Mouse (Mus musculus): ENCODE results near the gene Atad3a. TPM values are rescaled to one million over a fixed set of nuclear protein-coding genes. Genes with fewer than 3 reads are reported as not detected.
"Not testable (repeated sequence)": the region's sequence is repeated elsewhere in the genome, so short reads cannot be mapped to it uniquely, and the experiment has no call there.

The Atad3a gene
- polyA plus RNA-seq, 1 experiment from 2014 or later: 82.1 TPM

DNA sequence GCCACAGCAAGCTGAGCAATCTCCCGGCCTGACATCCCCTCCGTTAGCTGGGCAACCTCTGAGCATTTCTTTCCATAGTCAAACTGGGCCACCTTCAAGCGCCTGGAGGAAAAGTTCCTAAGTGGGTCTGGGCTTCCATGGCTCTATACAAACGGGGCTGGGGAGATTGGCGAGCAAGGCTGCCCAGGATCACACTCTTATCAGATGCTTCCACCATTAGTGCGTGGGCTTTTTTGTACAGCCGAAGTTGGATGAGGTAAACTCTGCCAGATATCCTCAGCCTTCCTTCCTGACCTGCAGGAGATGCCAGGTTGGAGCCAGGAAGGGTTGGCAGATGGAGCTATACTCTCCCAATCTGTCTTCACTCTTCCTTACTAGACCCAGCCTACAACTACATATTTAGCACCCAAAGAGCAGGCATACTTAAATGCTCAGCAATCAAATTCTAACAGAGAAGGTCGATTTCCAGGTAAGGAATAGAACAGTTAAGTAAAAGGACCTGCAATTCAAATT is 14.8 kb downstream of the Atad3a start:
- H3K9ac ChIP-seq (replicated peaks): no peak overlapping the region
- H3K4me1 ChIP-seq (replicated peaks): no peaks in the 10 kb centered on the region
- no peak for ATAC-seq
- 93% methylated on average over 8 of the region's 8 CpGs for WGBS
- H3K4me3 ChIP-seq (replicated peaks): no peak overlapping the region
- H3K27ac ChIP-seq: no peak overlapping the region
- no peak overlapping the region for H3K4me2 ChIP-seq (replicated peaks)
- no peaks in the 10 kb centered on the region for H3K9me3 ChIP-seq
- peaks cover 97% of the 10 kb centered on the region for H3K36me3 ChIP-seq
- H3K27me3 ChIP-seq: no peaks in the 10 kb centered on the region

DNA sequence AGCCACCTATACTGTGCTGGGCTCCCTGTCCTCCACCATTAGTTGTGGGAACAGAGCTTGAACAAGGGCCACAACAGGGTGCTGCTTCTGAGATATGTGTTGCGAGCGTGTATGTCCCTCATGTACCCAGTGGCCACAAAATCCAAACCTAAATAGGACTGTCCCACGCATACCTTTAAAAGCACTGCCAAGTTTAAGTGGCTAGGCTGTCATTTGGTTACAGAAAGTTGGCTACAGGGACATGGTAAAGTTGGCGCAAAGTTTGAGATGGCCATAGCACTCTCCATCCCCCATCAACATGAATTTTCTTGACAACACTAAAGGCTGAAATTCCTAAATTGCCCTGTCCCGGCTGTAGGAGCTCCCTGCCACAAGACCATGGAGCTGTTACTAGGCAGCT is 15.8 kb downstream of the Atad3a start:
- H3K9ac ChIP-seq (replicated peaks): no peak overlapping the region
- no peak for ATAC-seq
- no peak overlapping the region for H3K4me2 ChIP-seq (replicated peaks)
- no peak overlapping the region for H3K4me3 ChIP-seq (replicated peaks)
- peaks cover 97% of the 10 kb centered on the region for H3K36me3 ChIP-seq
- WGBS: 96% methylated on average over 5 of the region's 5 CpGs
- H3K27ac ChIP-seq: no peak overlapping the region
- H3K4me1 ChIP-seq (replicated peaks): no peaks in the 10 kb centered on the region
- H3K9me3 ChIP-seq: no peaks in the 10 kb centered on the region
- no peaks in the 10 kb centered on the region for H3K27me3 ChIP-seq

DNA sequence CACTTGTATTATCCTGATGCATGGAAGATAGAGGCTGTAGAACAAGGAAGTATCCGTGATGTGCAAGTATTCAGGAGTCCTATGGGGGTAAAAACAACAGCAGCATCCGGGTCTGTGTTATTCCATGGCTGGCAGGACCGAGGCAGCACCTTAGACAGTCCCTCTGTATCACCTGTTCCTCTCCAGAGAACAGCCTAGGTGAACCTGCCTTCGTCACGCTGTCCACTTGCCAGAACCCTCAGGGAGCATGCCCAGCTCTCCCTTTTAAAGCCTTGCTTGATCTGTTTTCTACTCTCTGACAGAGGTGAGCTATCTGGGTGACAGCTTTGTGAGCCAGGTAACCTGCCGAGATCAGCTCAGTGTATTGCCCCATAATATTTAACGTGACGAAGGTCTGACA is 16.4 kb downstream of the Atad3a start:
- Histone ChIP-seq H3K9ac (replicated peaks) (no peak overlapping the region), H3K27ac (no peak overlapping the region), H3K36me3 (peaks cover 97% of the 10 kb centered on the region), H3K4me3 (replicated peaks) (no peak overlapping the region), H3K27me3 (no peaks in the 10 kb centered on the region), H3K4me2 (replicated peaks) (no peak overlapping the region), H3K9me3 (no peaks in the 10 kb centered on the region), H3K4me1 (replicated peaks) (no peaks in the 10 kb centered on the region)
- WGBS: 93% methylated on average over 8 of the region's 8 CpGs
- ATAC-seq: no peak

- no peak overlapping the region for H3K4me2 ChIP-seq (replicated peaks)
- 98% methylated on average over 5 of the region's 5 CpGs for WGBS
- H3K9ac ChIP-seq (replicated peaks): no peak overlapping the region
- no peaks in the 10 kb centered on the region for H3K9me3 ChIP-seq
- no peak overlapping the region for H3K4me3 ChIP-seq (replicated peaks)
- no peaks in the 10 kb centered on the region for H3K27me3 ChIP-seq
- H3K36me3 ChIP-seq: peaks cover 94% of the 10 kb centered on the region
- H3K27ac ChIP-seq: no peak overlapping the region
- H3K4me1 ChIP-seq (replicated peaks): 0 out of 2 replicates have a peak, but pooled peaks cover under 1% of the 10 kb centered on the region
- ATAC-seq: no peak
These were observed 18.2 kb downstream of the Atad3a start for GRCm38 (mm10) chr4:155742684-155743083.

- not testable (repeated sequence) for H3K27ac ChIP-seq; H3K9ac ChIP-seq (replicated peaks); H3K9me3 ChIP-seq; H3K27me3 ChIP-seq; ATAC-seq; H3K4me3 ChIP-seq (replicated peaks); H3K4me2 ChIP-seq (replicated peaks)
- Histone ChIP-seq H3K4me1 (replicated peaks) (peaks cover 20% of the 10 kb centered on the region), H3K36me3 (peaks cover 79% of the 10 kb centered on the region)
- 90% methylated on average over 10 of the region's 10 CpGs for WGBS
These were observed 20.2 kb downstream of the Atad3a start for GRCm38 (mm10) chr4:155740681-155741080.

DNA sequence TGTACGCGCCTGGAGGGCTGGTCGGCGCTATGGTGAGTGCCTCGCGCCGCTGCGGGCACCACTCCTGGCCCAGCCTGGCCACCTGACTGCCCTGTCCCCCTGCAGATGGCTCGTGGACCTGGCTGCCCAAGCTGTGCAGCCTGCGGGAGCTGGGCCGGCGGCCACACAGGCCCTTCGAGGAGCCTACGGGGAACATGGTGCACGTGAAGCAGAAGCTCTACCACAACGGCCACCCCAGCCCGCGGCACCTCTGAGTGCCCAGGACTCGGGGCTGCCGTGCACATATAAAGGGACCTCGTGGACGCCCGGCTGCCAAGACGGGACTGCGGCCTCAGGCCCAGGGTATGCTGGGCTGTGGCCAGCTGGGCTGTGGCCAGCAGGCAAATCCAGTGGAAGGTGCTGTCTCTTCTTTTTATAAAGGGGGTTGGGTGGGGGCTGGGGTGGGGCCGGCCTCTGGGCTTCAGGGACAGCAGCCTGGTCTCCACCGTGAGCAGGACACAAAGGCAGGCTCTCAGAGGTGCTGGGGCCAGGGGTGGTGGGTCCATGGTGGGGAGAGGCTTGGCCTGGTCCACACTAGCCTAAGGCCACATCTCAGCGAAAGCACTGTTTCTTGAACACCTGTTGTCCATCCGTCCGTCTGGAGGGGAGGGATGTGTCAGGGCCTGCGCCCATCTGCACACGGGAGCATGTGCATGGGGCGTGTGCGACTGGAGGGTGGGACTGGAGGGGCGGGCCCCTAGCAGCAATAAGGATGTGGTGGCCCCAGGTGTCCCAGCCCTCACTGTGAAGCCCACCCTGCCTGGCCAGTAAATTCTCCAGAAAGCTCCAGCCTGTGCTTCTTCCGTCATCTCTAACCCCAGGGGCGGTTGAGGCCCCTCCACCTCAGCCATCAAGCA is 20.9 kb downstream of the Atad3a start:
- ATAC-seq: peak; percentile 18; the same call in 1 of the 2 replicates
- Histone ChIP-seq H3K27ac (no peak overlapping the region), H3K27me3 (no peaks in the 10 kb centered on the region), H3K4me1 (replicated peaks) (peaks cover 24% of the 10 kb centered on the region), H3K9ac (replicated peaks) (no peak overlapping the region), H3K4me3 (replicated peaks) (no peak overlapping the region), H3K4me2 (replicated peaks) (no peak overlapping the region), H3K9me3 (no peaks in the 10 kb centered on the region), H3K36me3 (peaks cover 72% of the 10 kb centered on the region)
- WGBS: 87% methylated on average over 37 of the region's 37 CpGs

DNA sequence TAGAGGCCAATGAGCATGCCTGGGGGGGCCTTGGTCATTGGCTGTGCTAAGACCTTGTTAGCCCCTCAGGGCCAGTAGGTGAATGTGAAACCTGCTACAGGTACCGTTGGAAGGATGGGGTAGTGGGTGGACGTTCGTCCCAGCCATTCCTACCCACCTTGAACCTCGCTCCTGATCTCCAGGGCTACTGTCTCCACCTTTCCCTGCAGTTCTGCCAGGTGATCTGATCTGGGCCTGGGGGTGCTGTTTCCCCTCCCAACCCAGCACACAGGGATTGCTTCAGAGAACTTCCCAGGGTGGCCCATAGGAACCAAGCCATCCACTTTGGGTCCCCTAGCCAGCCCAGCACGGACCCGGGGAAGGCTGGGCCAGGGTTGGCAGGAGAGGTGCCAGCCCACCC is 21.7 kb downstream of the Atad3a start:
- ATAC-seq: no peak
- H3K27ac ChIP-seq: no peak overlapping the region
- H3K36me3 ChIP-seq: peaks cover 64% of the 10 kb centered on the region
- H3K4me1 ChIP-seq (replicated peaks): peaks cover 27% of the 10 kb centered on the region
- H3K4me2 ChIP-seq (replicated peaks): no peak overlapping the region
- no peaks in the 10 kb centered on the region for H3K9me3 ChIP-seq
- no peak overlapping the region for H3K9ac ChIP-seq (replicated peaks)
- no peak overlapping the region for H3K4me3 ChIP-seq (replicated peaks)
- 88% methylated on average over 6 of the region's 6 CpGs for WGBS
- H3K27me3 ChIP-seq: no peaks in the 10 kb centered on the region

- H3K36me3 ChIP-seq: peaks cover 57% of the 10 kb centered on the region
- H3K9ac ChIP-seq (replicated peaks): peak overlapping the region; percentile 10; the same call in 1 of the 2 replicates
These were observed 22.6 kb downstream of the Atad3a start for GRCm38 (mm10) chr4:155738262-155738661.

DNA sequence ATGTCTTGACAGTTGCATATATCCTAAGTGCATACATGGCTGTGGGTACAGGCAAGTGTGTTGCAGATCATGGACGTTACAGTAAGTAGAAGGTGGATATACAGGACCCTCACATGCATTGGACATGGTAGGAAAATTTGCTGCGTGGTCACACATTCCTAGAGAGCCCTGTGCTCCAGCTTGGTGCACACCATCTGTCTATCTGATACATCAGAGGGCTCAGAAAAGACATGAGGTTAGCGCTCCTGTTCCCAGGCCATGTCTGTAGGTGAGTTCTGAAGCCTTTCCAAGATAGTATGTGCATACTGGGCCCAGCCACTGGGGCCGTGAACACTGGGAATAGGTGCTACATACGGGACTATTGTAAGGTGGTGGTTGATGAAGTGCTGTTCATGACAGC is 24.5 kb downstream of the Atad3a start:
- H3K27me3 ChIP-seq: no peaks in the 10 kb centered on the region
- H3K9me3 ChIP-seq: no peaks in the 10 kb centered on the region
- H3K36me3 ChIP-seq: peaks cover 51% of the 10 kb centered on the region
- H3K4me2 ChIP-seq (replicated peaks): peak overlapping the region; percentile 95
- peak overlapping the region; percentile 97; the same call in 1 of the 2 replicates for H3K9ac ChIP-seq (replicated peaks)
- H3K4me3 ChIP-seq (replicated peaks): peak overlapping the region; percentile 91
- ATAC-seq: no peak
- 96% methylated on average over 5 of the region's 5 CpGs for WGBS
- no peak overlapping the region for H3K27ac ChIP-seq
- H3K4me1 ChIP-seq (replicated peaks): peaks cover 38% of the 10 kb centered on the region

More at GRCm38 (mm10) chr4:155738262-155738661, 22.6 kb downstream of the Atad3a start:
- no peaks in the 10 kb centered on the region for H3K27me3 ChIP-seq
- no peak for ATAC-seq
- H3K4me2 ChIP-seq (replicated peaks): no peak overlapping the region
- H3K9me3 ChIP-seq: no peaks in the 10 kb centered on the region
- 81% methylated on average over 8 of the region's 8 CpGs for WGBS
- 0 out of 2 replicates have a peak overlapping the region, but pooled peaks have one; percentile 4 for H3K27ac ChIP-seq
- no peak overlapping the region for H3K4me3 ChIP-seq (replicated peaks)
- peaks cover 36% of the 10 kb centered on the region for H3K4me1 ChIP-seq (replicated peaks)

DNA sequence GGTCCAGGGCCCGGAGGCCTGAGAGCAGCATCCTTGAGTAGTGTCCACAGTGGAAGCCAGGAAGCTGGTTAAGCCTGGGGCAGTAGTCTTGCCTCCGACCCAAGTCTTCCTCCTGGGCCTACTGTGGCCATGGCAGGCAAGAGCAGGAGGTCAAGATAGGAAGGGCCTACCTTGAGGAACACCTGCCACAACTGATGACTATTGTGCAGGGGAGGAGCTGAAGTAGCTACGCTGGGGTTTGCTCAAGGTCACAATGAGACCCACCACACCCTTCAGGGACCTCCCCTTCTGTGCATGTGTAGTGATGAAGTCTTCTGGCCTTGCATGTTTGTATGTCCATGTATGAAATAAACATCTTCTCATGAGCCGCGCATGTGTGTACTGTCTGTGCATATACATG is 25.1 kb downstream of the Atad3a start:
- Histone ChIP-seq H3K9me3 (no peaks in the 10 kb centered on the region), H3K4me3 (replicated peaks) (peak overlapping the region; percentile 91), H3K27ac (peak overlapping the region; percentile 97), H3K4me2 (replicated peaks) (peak overlapping the region; percentile 95), H3K36me3 (peaks cover 47% of the 10 kb centered on the region), H3K9ac (replicated peaks) (peak overlapping the region; percentile 97), H3K4me1 (replicated peaks) (peaks cover 38% of the 10 kb centered on the region), H3K27me3 (no peaks in the 10 kb centered on the region)
- peak; percentile 2; the same call in 1 of the 2 replicates for ATAC-seq
- 71% methylated on average over 5 of the region's 5 CpGs for WGBS

GRCm38 (mm10) chr4:155734951-155735702 is 25.8 kb downstream of the Atad3a start:
- Histone ChIP-seq H3K27ac (peak overlapping the region; percentile 97), H3K9ac (replicated peaks) (peak overlapping the region; percentile 97), H3K4me3 (replicated peaks) (peak overlapping the region; percentile 91), H3K4me2 (replicated peaks) (peak overlapping the region; percentile 95), H3K4me1 (replicated peaks) (peaks cover 38% of the 10 kb centered on the region), H3K27me3 (no peaks in the 10 kb centered on the region), H3K9me3 (no peaks in the 10 kb centered on the region), H3K36me3 (peaks cover 41% of the 10 kb centered on the region)
- under 1% methylated on average over 60 of the region's 79 CpGs for WGBS
- peak; percentile 74 for ATAC-seq

All from midbrain, embryonic 13.5 days (tissue).